Mouse (Mus musculus) kidney, postnatal 4 days (tissue): ENCODE measurements around the gene Umod.
A peak's percentile ranks its signal among the peaks of the same experiment; 100 is the strongest.

Experiments
- DNase-seq, 2 experiments: peaks; one replicate each; pipeline ENCODE4 v3.0.0; 2021; ENCODE audit warnings: mixed read lengths in 2 of 2

Umod gene

DNA sequence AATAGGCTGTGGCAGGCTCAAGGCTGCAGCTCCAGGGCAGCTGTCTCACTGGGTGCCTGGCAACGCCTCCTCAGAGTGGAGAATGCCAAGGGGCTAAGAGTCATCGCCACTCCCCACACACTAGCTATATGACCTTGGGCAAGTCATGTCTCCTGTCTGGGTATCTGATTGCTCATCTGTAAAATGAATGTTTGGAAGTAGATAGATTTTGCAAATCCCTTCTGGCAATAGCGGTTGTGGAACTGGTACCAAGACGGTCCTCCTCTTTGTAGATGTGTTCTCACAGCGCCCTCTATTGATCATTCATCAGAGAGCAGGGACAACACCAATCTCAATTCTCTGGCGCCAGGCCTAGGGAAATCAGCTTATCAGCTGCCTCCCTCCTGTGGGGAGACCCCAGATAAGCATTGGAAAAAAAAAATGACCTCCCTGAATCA, 51.9 kb downstream of the Umod start:
- peak; percentile 34 to 44 for DNase-seq

DNA sequence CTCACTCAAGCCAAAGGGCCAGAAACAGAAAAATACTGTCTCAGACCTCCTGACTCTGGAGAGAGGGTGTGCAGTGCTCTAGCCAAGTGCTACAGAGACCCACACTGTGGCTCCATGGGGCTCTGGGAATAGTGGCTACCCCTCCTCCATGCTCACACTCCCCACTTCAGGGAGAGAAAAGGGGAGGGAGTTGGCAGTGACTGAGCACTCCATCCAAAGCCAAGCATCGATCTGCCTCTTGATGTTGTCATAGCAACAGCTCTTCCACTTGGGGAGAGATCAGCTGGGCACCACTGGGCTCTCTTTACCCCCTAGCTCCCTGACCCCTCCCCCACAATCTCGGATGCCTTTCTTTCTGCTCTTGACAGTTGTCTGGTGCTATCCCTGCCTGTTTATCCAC, 58.4 kb downstream of the Umod start:
- no peak for DNase-seq

DNA sequence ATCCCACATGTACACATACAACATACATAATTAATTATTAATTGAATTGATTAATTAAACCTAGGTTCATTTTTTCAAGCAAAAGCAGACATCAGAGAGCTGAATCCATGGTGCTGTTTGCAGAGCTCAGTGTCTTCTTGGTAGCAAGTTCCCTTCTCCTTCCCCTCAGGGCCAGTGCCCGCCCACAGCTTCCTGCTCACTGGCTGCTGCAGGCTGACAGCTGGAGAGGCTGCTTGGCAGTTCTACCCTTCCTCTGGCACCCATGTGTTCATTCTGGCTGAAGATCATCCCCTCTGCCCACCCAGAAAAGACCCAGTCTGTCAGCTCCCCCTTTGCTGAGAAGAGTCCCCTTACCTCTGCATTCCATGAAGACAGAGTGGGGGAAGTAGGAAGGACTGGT, 60.6 kb downstream of the Umod start:
- DNase-seq = no peak
